Mouse (Mus musculus): ENCODE data around the gene Thap2.

DNA sequence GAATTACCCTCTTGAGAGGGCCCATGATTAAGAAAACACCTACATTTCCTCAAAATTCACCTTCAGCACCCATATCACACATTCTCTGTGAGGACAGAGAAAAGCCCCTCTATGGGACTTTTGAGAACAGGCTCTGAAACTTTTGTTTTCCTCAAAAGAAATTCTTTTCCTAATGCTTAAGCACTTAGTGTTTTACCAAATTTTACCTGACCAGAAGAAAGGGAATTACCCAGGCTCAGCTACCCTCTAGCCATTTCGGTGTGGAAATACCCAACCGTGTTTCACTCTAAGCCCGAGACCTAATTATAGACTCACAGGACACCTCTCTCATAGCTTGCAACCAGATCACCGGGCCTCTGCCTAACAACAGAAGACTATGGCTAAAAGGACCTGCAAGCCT is 51.2 kb downstream of the Thap2 start:
- TF ChIP-seq NRF1 (IDR thresholded peaks at IDR 0.05; ENCODE audit: insufficient read depth, low read depth, low read length, poor library complexity, severe bottlenecking) (no peak), GATA1 (IDR thresholded peaks at IDR 0.05; ENCODE audit: low read depth, low read length) (no peak), ETS1 (IDR thresholded peaks at IDR 0.05; ENCODE audit: low read depth, low read length) (no peak), POLR2A (IDR thresholded peaks at IDR 0.05; ENCODE audit: control insufficient read depth in 1 of 2, insufficient read depth in 1 of 2, low read depth in 1 of 2, low read length in 2 of 2, poor library complexity in 1 of 2) (no peak), ZNF384 (IDR thresholded peaks at IDR 0.05; ENCODE audit: low read depth, low read length) (no peak)
